Mouse (Mus musculus): ENCODE measurements at regions not wholly inside any gene's neighbourhood (a gene's known extent, or its start where the extent isn't known, plus 50 kb on each side); places are given as distances from the start of the nearest gene placed in this dataset.

- no peak for ATAC-seq (ENCODE audit: low FRiP score, low read depth)
- WGBS = 72% methylated on average over 9 of the region's 9 CpGs
- TF ChIP-seq POLR2A (IDR thresholded peaks at IDR 0.05; ENCODE audit: borderline replicate concordance, extremely low read depth, insufficient read depth, insufficient read length) = no peak
- Histone ChIP-seq H3K4me1 (ENCODE audit: control insufficient read depth, insufficient read depth, low read length) (peaks cover 10% of the 10 kb centered on the region; the same call in 1 of the 2 replicates), H3K4me3 (replicated peaks; ENCODE audit: low read length) (no peak overlapping the region), H3K36me3 (ENCODE audit: control insufficient read depth, insufficient read depth, low read length) (no peaks in the 10 kb centered on the region), H3K4me2 (replicated peaks; ENCODE audit: low read depth, low read length, severe bottlenecking) (no peak overlapping the region), H3K9me3 (ENCODE audit: control insufficient read depth, low read length) (no peaks in the 10 kb centered on the region), H3K27me3 (ENCODE audit: control insufficient read depth, insufficient read depth, low read length) (no peaks in the 10 kb centered on the region), H3K9ac (ENCODE audit: low read depth, low read length, severe bottlenecking) (no peak overlapping the region), H3K27ac (replicated peaks; ENCODE audit: low read depth, low read length) (no peak overlapping the region)
- DNase-seq (ENCODE audit: low spot score) = no peak
Measured at GRCm38 (mm10) chr15:36846806-36847205, 160.8 kb downstream of the Zfp706 start.

Measured in limb, embryonic 14.5 days (tissue).